Mouse (Mus musculus): ENCODE measurements at regions not wholly inside any gene's neighbourhood (a gene's known extent, or its start where the extent isn't known, plus 50 kb on each side); places are given as distances from the start of the nearest gene placed in this dataset.

DNA sequence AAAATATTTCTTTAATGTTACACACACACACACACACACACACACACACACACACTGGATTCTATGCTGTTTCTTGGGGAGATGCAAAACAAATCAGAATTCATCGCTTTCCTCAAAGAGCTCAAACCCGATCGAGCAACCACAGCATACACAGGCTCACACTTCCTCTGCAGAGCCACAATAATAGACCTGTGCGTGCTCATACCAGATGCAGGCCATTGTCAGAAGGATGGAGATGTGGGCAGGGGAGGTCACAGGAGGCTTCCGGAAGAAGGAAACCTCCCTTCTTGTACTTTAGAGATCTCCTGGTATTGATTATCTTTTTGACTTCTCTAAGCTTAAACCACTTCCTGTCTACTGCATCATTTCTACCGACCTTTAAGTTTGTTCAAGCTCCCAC, 122.8 kb downstream of the Dusp6 start:
- TF ChIP-seq POLR2A (IDR thresholded peaks at IDR 0.05; ENCODE audit: insufficient read depth, low read depth, low read length) (no peak), CTCF (IDR thresholded peaks at IDR 0.05) (no peak)
